Mouse (Mus musculus): ENCODE data around the gene Zap70. TPM values are rescaled to one million over a fixed set of nuclear protein-coding genes. Genes with fewer than 3 reads are reported as not detected.

The Zap70 gene
- polyA plus RNA-seq, 1 experiment from 2014 or later, result 0.90 TPM

- no peak overlapping the region for H3K4me2 ChIP-seq
- H3K4me1 ChIP-seq (replicated peaks), result 0 out of 2 replicates have a peak, but pooled peaks cover 4% of the 10 kb centered on the region
- no peaks in the 10 kb centered on the region for H3K9me3 ChIP-seq
- no peak overlapping the region for H3K9ac ChIP-seq (replicated peaks)
- ATAC-seq (ENCODE audit: insufficient number of reproducible peaks, insufficient read depth, low FRiP score, low TSS enrichment, low read depth), result no peak
- H3K27me3 ChIP-seq, result peaks cover 13% of the 10 kb centered on the region
- no peak overlapping the region for H3K27ac ChIP-seq
- no peak overlapping the region for H3K4me3 ChIP-seq (replicated peaks)
- 81% methylated on average over 13 of the region's 13 CpGs for WGBS
- no peaks in the 10 kb centered on the region for H3K36me3 ChIP-seq
Measured at GRCm38 (mm10) chr1:36780793-36781192, 19.2 kb downstream of the Zap70 start.

- H3K9ac ChIP-seq (replicated peaks), result no peak overlapping the region
- ATAC-seq (ENCODE audit: insufficient number of reproducible peaks, insufficient read depth, low FRiP score, low TSS enrichment, low read depth), result no peak
- H3K9me3 ChIP-seq, result no peaks in the 10 kb centered on the region
- 0 out of 2 replicates have a peak, but pooled peaks cover 4% of the 10 kb centered on the region for H3K4me1 ChIP-seq (replicated peaks)
- peaks cover 17% of the 10 kb centered on the region for H3K27me3 ChIP-seq
- no peak overlapping the region for H3K27ac ChIP-seq
- no peaks in the 10 kb centered on the region for H3K36me3 ChIP-seq
- H3K4me3 ChIP-seq (replicated peaks), result no peak overlapping the region
- WGBS, result 78% methylated on average over 11 of the region's 11 CpGs
- H3K4me2 ChIP-seq, result no peak overlapping the region
Measured at GRCm38 (mm10) chr1:36782476-36782875, 20.9 kb downstream of the Zap70 start.

GRCm38 (mm10) chr1:36784365-36785134 is 23.0 kb downstream of the Zap70 start:
- Histone ChIP-seq H3K36me3 (no peaks in the 10 kb centered on the region), H3K27ac (no peak overlapping the region), H3K4me2 (peak overlapping the region; percentile 80), H3K4me1 (replicated peaks) (0 out of 2 replicates have a peak, but pooled peaks cover 4% of the 10 kb centered on the region), H3K9me3 (no peaks in the 10 kb centered on the region), H3K9ac (replicated peaks) (0 out of 2 replicates have a peak overlapping the region, but pooled peaks have one; percentile 47), H3K4me3 (replicated peaks) (peak overlapping the region; percentile 41), H3K27me3 (peaks cover 17% of the 10 kb centered on the region)
- 5% methylated on average over 20 of the region's 20 CpGs for WGBS
- peak; percentile 73; the same call in 1 of the 2 replicates for ATAC-seq (ENCODE audit: insufficient number of reproducible peaks, insufficient read depth, low FRiP score, low TSS enrichment, low read depth)

GRCm38 (mm10) chr1:36785238-36785641 is 23.6 kb downstream of the Zap70 start:
- WGBS, result 3% methylated on average over 16 of the region's 16 CpGs
- peak overlapping the region; percentile 47 for H3K9ac ChIP-seq (replicated peaks)
- H3K36me3 ChIP-seq, result no peaks in the 10 kb centered on the region
- H3K27ac ChIP-seq, result no peak overlapping the region
- ATAC-seq (ENCODE audit: insufficient number of reproducible peaks, insufficient read depth, low FRiP score, low TSS enrichment, low read depth), result 0 out of 2 replicates have a peak, but pooled peaks have one; percentile 23
- peak overlapping the region; percentile 80 for H3K4me2 ChIP-seq
- peak overlapping the region; percentile 41 for H3K4me3 ChIP-seq (replicated peaks)
- peaks cover 17% of the 10 kb centered on the region for H3K27me3 ChIP-seq
- no peaks in the 10 kb centered on the region for H3K9me3 ChIP-seq
- 0 out of 2 replicates have a peak, but pooled peaks cover 4% of the 10 kb centered on the region for H3K4me1 ChIP-seq (replicated peaks)

GRCm38 (mm10) chr1:36786377-36786776 is 24.8 kb downstream of the Zap70 start:
- Histone ChIP-seq H3K9me3 (no peaks in the 10 kb centered on the region), H3K4me3 (replicated peaks) (no peak overlapping the region), H3K36me3 (peaks cover 9% of the 10 kb centered on the region), H3K9ac (replicated peaks) (no peak overlapping the region), H3K4me2 (no peak overlapping the region), H3K27me3 (peaks cover 17% of the 10 kb centered on the region), H3K4me1 (replicated peaks) (0 out of 2 replicates have a peak, but pooled peaks cover 4% of the 10 kb centered on the region), H3K27ac (no peak overlapping the region)
- ATAC-seq (ENCODE audit: insufficient number of reproducible peaks, insufficient read depth, low FRiP score, low TSS enrichment, low read depth), result no peak
- 92% methylated on average over 7 of the region's 7 CpGs for WGBS

GRCm38 (mm10) chr1:36789416-36789815 is 27.8 kb downstream of the Zap70 start:
- WGBS, result 81% methylated on average over 8 of the region's 8 CpGs
- H3K27me3 ChIP-seq, result peaks cover 13% of the 10 kb centered on the region
- H3K9me3 ChIP-seq, result no peaks in the 10 kb centered on the region
- peaks cover 38% of the 10 kb centered on the region for H3K36me3 ChIP-seq
- no peak overlapping the region for H3K4me3 ChIP-seq (replicated peaks)
- 0 out of 2 replicates have a peak, but pooled peaks cover 4% of the 10 kb centered on the region for H3K4me1 ChIP-seq (replicated peaks)
- ATAC-seq (ENCODE audit: insufficient number of reproducible peaks, insufficient read depth, low FRiP score, low TSS enrichment, low read depth), result no peak
- no peak overlapping the region for H3K9ac ChIP-seq (replicated peaks)
- H3K4me2 ChIP-seq, result no peak overlapping the region
- no peak overlapping the region for H3K27ac ChIP-seq

GRCm38 (mm10) chr1:36796711-36797110 is 35.1 kb downstream of the Zap70 start:
- H3K4me1 ChIP-seq (replicated peaks), result no peaks in the 10 kb centered on the region
- H3K9ac ChIP-seq (replicated peaks), result no peak overlapping the region
- no peaks in the 10 kb centered on the region for H3K27me3 ChIP-seq
- H3K4me3 ChIP-seq (replicated peaks), result no peak overlapping the region
- no peak overlapping the region for H3K4me2 ChIP-seq
- H3K36me3 ChIP-seq, result peaks cover 95% of the 10 kb centered on the region
- no peaks in the 10 kb centered on the region for H3K9me3 ChIP-seq
- WGBS, result 87% methylated on average over 7 of the region's 7 CpGs
- no peak overlapping the region for H3K27ac ChIP-seq
- 0 out of 2 replicates have a peak, but pooled peaks have one; percentile 65 for ATAC-seq (ENCODE audit: insufficient number of reproducible peaks, insufficient read depth, low FRiP score, low TSS enrichment, low read depth)

- no peak overlapping the region for H3K4me3 ChIP-seq (replicated peaks)
- no peaks in the 10 kb centered on the region for H3K4me1 ChIP-seq (replicated peaks)
- H3K9me3 ChIP-seq, result no peaks in the 10 kb centered on the region
- 88% methylated on average over 10 of the region's 10 CpGs for WGBS
- no peak overlapping the region for H3K27ac ChIP-seq
- H3K36me3 ChIP-seq, result peaks cover 95% of the 10 kb centered on the region
- H3K4me2 ChIP-seq, result no peak overlapping the region
- ATAC-seq (ENCODE audit: insufficient number of reproducible peaks, insufficient read depth, low FRiP score, low TSS enrichment, low read depth), result no peak
- no peak overlapping the region for H3K9ac ChIP-seq (replicated peaks)
- no peaks in the 10 kb centered on the region for H3K27me3 ChIP-seq
Measured at GRCm38 (mm10) chr1:36797481-36797880, 35.9 kb downstream of the Zap70 start.

GRCm38 (mm10) chr1:36800379-36801011 is 38.9 kb downstream of the Zap70 start:
- no peak overlapping the region for H3K27ac ChIP-seq
- ATAC-seq (ENCODE audit: insufficient number of reproducible peaks, insufficient read depth, low FRiP score, low TSS enrichment, low read depth), result no peak
- H3K9ac ChIP-seq (replicated peaks), result no peak overlapping the region
- H3K4me2 ChIP-seq, result no peak overlapping the region
- no peaks in the 10 kb centered on the region for H3K27me3 ChIP-seq
- H3K36me3 ChIP-seq, result peaks cover 91% of the 10 kb centered on the region
- H3K9me3 ChIP-seq, result no peaks in the 10 kb centered on the region
- no peak overlapping the region for H3K4me3 ChIP-seq (replicated peaks)
- WGBS, result 70% methylated on average over 3 of the region's 3 CpGs
- no peaks in the 10 kb centered on the region for H3K4me1 ChIP-seq (replicated peaks)

- 84% methylated on average over 9 of the region's 9 CpGs for WGBS
- Histone ChIP-seq H3K27me3 (no peaks in the 10 kb centered on the region), H3K4me3 (replicated peaks) (no peak overlapping the region), H3K4me1 (replicated peaks) (no peaks in the 10 kb centered on the region), H3K9me3 (no peaks in the 10 kb centered on the region), H3K9ac (replicated peaks) (no peak overlapping the region), H3K4me2 (no peak overlapping the region), H3K27ac (no peak overlapping the region), H3K36me3 (peaks cover 89% of the 10 kb centered on the region)
- ATAC-seq (ENCODE audit: insufficient number of reproducible peaks, insufficient read depth, low FRiP score, low TSS enrichment, low read depth), result no peak
Measured at GRCm38 (mm10) chr1:36804259-36804658, 42.7 kb downstream of the Zap70 start.

GRCm38 (mm10) chr1:36804833-36805232 is 43.2 kb downstream of the Zap70 start:
- ATAC-seq (ENCODE audit: insufficient number of reproducible peaks, insufficient read depth, low FRiP score, low TSS enrichment, low read depth), result no peak
- Histone ChIP-seq H3K9me3 (no peaks in the 10 kb centered on the region), H3K27me3 (no peaks in the 10 kb centered on the region), H3K4me3 (replicated peaks) (no peak overlapping the region), H3K4me2 (no peak overlapping the region), H3K9ac (replicated peaks) (no peak overlapping the region), H3K36me3 (peaks cover 89% of the 10 kb centered on the region), H3K27ac (no peak overlapping the region), H3K4me1 (replicated peaks) (no peaks in the 10 kb centered on the region)
- WGBS, result 92% methylated on average over 4 of the region's 4 CpGs
